Mouse (Mus musculus) CH12F3 (cell line): Measurements from ENCODE around the gene Endog.

ENCODE experiments used
- in situ Hi-C: fragments of 300-500 bp; cut with MboI; formaldehyde crosslinking; loops from 2 replicates; pipeline ENCODE4 v1.14.3; 2020; ENCODE audit warnings: low sequenced_read_pairs

Gene Endog

GRCm38 (mm10) chr2:30207401-30207800 lies 36.1 kb downstream of the Endog start:
- in situ Hi-C loops: no loop called here

- in situ Hi-C loops: no loop called here
Measured at GRCm38 (mm10) chr2:30207886-30208285, 36.6 kb downstream of the Endog start.

- in situ Hi-C loops: no loop called here
Measured at GRCm38 (mm10) chr2:30211408-30212168, 40.3 kb downstream of the Endog start.

DNA sequence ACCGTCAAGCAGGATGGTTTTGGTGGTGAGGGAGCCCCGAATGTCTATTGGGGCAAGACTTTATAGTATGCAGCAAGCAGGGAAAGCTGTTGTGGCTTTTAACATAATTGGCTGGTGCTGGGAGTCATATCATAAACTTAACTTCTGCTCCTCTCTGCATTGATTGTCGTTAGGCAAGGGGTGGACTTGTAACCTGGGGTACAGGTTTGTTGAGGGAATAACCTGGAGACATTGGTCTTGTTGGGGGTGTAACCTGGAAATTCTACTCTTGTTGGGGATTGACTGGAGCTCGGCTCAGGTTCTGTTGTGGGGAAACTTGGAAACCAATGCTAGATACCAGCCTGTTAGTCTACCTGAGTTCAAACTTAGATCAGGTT lies 40.9 kb downstream of the Endog start:
- in situ Hi-C loops: no loop called here

GRCm38 (mm10) chr2:30212951-30213350 lies 41.7 kb downstream of the Endog start:
- in situ Hi-C loops: no loop called here

DNA sequence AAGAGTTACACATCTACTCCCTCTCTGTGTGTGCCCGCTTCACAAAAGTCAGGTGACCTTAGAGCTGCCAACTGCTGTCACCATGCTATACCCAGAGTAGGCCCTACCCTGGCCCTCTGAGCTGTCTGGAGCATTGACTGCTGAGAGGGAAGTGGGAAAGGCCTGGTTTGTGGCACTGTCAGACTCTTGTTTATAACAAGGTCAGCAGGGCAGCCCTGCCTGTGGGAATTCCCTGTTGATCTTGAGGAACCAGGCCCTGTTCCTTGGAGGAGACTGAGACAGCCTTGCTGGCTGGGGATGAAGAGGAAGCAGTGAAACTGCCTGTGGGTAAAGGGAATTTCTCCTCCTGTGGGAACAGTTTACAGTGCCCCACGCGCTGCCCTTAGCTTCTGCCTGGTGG lies 43.5 kb downstream of the Endog start:
- in situ Hi-C loops: no loop called here

DNA sequence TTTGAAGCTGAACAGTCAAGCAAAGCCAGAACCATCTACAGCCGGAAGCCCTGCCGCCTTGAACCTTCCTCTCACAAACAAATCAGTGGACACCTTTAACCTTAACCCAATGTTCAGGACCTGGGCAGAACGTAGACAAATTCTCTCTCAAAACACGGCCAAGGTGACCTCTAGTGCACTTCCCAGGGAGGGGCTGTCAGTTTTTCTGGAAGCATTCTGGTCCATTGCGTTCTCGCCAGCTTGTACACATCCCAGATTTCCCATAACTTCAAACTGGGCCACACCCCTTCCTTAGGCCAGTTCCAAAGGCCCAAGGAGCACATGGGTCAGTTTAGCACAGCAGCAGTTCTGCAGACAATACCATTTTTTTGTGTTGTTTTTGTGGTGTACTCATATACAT lies 44.2 kb downstream of the Endog start:
- in situ Hi-C loops: no loop called here

DNA sequence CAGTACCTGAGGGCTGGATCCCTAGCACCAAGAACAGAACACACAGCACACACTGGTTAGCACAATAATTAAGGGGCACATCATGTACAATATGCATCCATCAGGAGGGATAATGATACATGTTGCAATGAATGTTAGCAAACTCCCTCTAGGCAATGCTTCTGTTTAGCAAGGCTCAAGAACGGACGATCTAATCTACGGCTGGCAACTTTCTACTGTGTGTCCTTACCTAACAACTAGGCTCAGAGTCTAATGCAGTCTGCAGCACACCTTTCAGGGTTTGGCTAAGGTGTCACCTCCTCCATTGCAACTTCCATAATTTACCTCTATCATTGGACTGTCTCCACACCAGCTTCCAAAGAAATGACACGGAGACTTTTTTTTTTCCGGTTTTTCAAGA lies 45.0 kb downstream of the Endog start:
- in situ Hi-C loops: no loop called here
